Mouse (Mus musculus) testis, adult 10 weeks (tissue): ENCODE measurements around the gene Il1f6. TPM values are rescaled to one million over a fixed set of nuclear protein-coding genes. Genes with fewer than 3 reads are reported as not detected.

Experiments
- polyA plus RNA-seq: library from polyadenylated mRNA; stranded (reverse); fragments of 350-450 nt; fragmentation: Illumina TruSeq; extraction: RNeasy Lipid Tissue Mini Kit (QIAGEN cat#74804); gene quantifications from one replicate; pipeline ENCODE4 v1.2.3, GENCODE M21; 2014; ENCODE audit warnings: low read depth, low replicate concordance

The Il1f6 gene
- polyA plus RNA-seq: not detected

GRCm38 (mm10) chr2:24215118-24215517 lies at the start of gene Il1f6:
TSS of gene Il1f6 (plus strand) at chr2:24215418.

GRCm38 (mm10) chr2:24186176-24186575 lies 29.0 kb upstream of the Il1f6 start, which contains the start of gene Il1f9:
TSS of gene Il1f9 (plus strand) at chr2:24186476.

Other genes with a start within 250 kb of the Il1f6 start
- 7.8 TPM for gene Hnmt, start 166.0 kb upstream of the Il1f6 start, polyA plus RNA-seq
- not detected for gene Tbpl2, start 118.8 kb upstream of the Il1f6 start, polyA plus RNA-seq
- not detected for gene Il1f8, start 62.3 kb upstream of the Il1f6 start, polyA plus RNA-seq
- not detected for gene Il1f9, start 28.9 kb upstream of the Il1f6 start, polyA plus RNA-seq
- gene Il1f5, start 61.5 kb downstream of the Il1f6 start, polyA plus RNA-seq: not detected
- gene Il1f10, start 75.8 kb downstream of the Il1f6 start, polyA plus RNA-seq: not detected
- not detected for gene Il1rn, start 121.4 kb downstream of the Il1f6 start, polyA plus RNA-seq
- 0.41 TPM for gene Psd4, start 152.2 kb downstream of the Il1f6 start, polyA plus RNA-seq